Mouse (Mus musculus) embryonic facial prominence, embryonic 14.5 days (tissue): ENCODE measurements at regions not wholly inside any gene's neighbourhood (a gene's known extent, or its start where the extent isn't known, plus 50 kb on each side); places are given as distances from the start of the nearest gene placed in this dataset.

ENCODE experiments used
- ATAC-seq: fragments of 200-750 bp; cut with Nextera tagmentation; 2 replicates; pipeline ENCODE4 v1.8.0; 2017; ENCODE audit warnings: low read depth, moderate number of reproducible peaks, moderate TSS enrichment
- DNase-seq: peaks from one replicate; pipeline ENCODE4 v3.0.0-alpha.2; 2015; ENCODE audit warnings: low spot score
- H3K27ac ChIP-seq: fragments of 300-500 bp; sonication (generic); replicated peaks from 2 replicates; pipeline ENCODE4 v1.5.1; 2014; ENCODE audit warnings: low read depth, mild to moderate bottlenecking, low read length, moderate library complexity
- H3K27me3 ChIP-seq: fragments of 300-500 bp; sonication (generic); replicated peaks from 2 replicates; pipeline ENCODE4 v1.6.1; 2014; ENCODE audit warnings: low read length; ENCODE audit not compliant: control insufficient read depth, insufficient read depth
- H3K36me3 ChIP-seq: fragments of 300-500 bp; sonication (generic); 2 replicates; pipeline ENCODE4 v1.6.1; 2014; ENCODE audit warnings: low read length, mixed read lengths; ENCODE audit not compliant: control insufficient read depth, insufficient read depth
- H3K4me1 ChIP-seq: fragments of 300-500 bp; sonication (generic); 2 replicates; pipeline ENCODE4 v1.6.1; 2014; ENCODE audit warnings: antibody characterized with exemption, low read length; ENCODE audit not compliant: control insufficient read depth, insufficient read depth
- H3K4me2 ChIP-seq: fragments of 300-500 bp; sonication (generic); 2 replicates; pipeline ENCODE4 v1.6.1; 2014; ENCODE audit warnings: low read depth, mild to moderate bottlenecking, low read length, moderate library complexity, mixed read lengths
- H3K4me3 ChIP-seq: fragments of 300-500 bp; sonication (generic); 2 replicates; pipeline ENCODE4 v1.5.1; 2014; ENCODE audit warnings: low read depth, mild to moderate bottlenecking, low read length
- H3K9ac ChIP-seq: fragments of 300-500 bp; sonication (generic); 2 replicates; pipeline ENCODE4 v1.6.1; 2014; ENCODE audit warnings: low read depth, mild to moderate bottlenecking, low read length, moderate library complexity, mixed read lengths
- H3K9me3 ChIP-seq: fragments of 300-500 bp; sonication (generic); 2 replicates; pipeline ENCODE4 v1.6.1; 2016; ENCODE audit warnings: low read length; ENCODE audit not compliant: control insufficient read depth
- WGBS: fragments of 180-500 bp; shearing (Covaris S2); extraction: QIAGEN DNeasy Blood & Tissue Kit; methylation state at CpG from one replicate; pipeline ENCODE4 v1.1.7; 2014; 5-methylcytosine and 5-hydroxymethylcytosine counted together

DNA sequence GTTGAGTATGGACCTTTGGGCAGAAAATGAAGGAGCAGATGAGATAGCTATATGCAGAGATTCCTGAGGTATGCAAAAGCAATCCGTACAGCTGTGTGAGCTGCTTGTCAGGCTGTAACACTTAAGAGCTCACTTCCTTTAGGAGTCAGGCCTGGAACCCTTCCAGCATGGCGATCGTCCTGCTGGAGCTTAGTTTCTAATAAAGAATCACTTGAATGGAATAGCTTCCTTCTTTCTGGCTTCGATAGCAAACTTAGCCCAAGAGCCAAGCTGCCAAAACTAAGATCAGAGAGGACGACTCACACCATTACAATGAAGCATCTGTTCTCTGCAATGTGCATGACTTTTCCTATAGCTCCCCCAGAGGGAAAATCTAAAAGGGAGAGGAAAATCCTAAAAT is 253.4 kb upstream of the Amot start:
- Histone ChIP-seq H3K4me3 (no peak overlapping the region), H3K4me2 (no peak overlapping the region), H3K27me3 (no peaks in the 10 kb centered on the region), H3K27ac (no peak overlapping the region), H3K9ac (no peak overlapping the region), H3K9me3 (no peaks in the 10 kb centered on the region), H3K36me3 (no peaks in the 10 kb centered on the region), H3K4me1 (no peaks in the 10 kb centered on the region)
- peak; percentile 78 for DNase-seq
- ATAC-seq = peak; percentile 47; the same call in 1 of the 2 replicates
- WGBS = 31% methylated on average over 5 of the region's 5 CpGs

GRCm38 (mm10) chrX:145753427-145753826 is 248.4 kb upstream of the Amot start:
- ATAC-seq (no peak), DNase-seq (no peak)
- no peak overlapping the region for H3K4me2 ChIP-seq
- no peak overlapping the region for H3K9ac ChIP-seq
- H3K4me3 ChIP-seq = no peak overlapping the region
- H3K36me3 ChIP-seq = no peaks in the 10 kb centered on the region
- no peak overlapping the region for H3K27ac ChIP-seq
- no peaks in the 10 kb centered on the region for H3K4me1 ChIP-seq
- no peaks in the 10 kb centered on the region for H3K9me3 ChIP-seq
- H3K27me3 ChIP-seq = no peaks in the 10 kb centered on the region
- WGBS = 88% methylated on average over 2 of the region's 2 CpGs
